Mouse (Mus musculus): ENCODE results near the gene Adprm. TPM values are rescaled to one million over a fixed set of nuclear protein-coding genes. Genes with fewer than 3 reads are reported as not detected.

Gene Adprm
- polyA plus RNA-seq, 1 experiment from 2014 or later, result 24.0 TPM

DNA sequence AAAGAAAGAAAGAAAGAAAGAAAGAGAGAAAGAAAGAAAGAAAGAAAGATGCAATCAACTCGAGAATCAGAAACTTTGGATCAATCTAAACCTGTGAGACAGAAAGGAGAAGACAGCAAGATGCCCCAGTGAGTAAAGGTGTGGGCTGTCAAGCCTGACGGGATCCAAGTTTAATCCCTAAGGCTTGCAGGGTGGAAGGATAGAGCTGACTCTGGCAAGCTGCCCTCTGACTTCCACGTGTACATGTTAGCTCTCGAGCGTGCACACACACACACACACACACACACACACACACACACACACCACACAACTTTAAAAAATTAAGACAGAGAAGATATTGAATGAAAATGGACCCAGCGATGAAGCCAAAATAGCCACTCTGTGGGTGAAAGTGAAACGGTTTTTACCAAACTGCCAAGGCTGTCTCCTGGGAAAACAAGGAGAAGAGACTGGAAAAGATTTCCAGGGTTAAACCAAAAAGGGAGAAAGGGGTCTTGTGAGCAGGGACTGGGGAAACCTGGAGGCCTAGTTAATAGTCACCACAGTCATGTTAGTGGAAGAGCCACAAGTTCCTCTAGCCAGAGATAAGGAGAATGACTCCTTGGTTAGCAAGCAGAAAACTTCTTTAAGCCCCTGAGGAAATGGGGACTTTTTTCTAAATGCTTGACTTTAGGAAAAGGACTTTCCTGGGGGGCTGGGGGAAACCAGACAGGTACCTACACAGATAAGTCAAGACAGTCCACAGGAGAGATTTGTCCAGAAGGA is 32.5 kb downstream of the Adprm start:
- H3K27ac ChIP-seq, result 0 out of 2 replicates have a peak overlapping the region, but pooled peaks have one; percentile 33
- no peaks in the 10 kb centered on the region for H3K27me3 ChIP-seq (replicated peaks)
- 51% methylated on average over 7 of the region's 7 CpGs for WGBS
- no peak overlapping the region for H3K9ac ChIP-seq
- no peaks in the 10 kb centered on the region for H3K36me3 ChIP-seq
- ATAC-seq (ENCODE audit: insufficient read depth, low FRiP score, low read depth), result no peak
- no peak overlapping the region for H3K4me2 ChIP-seq
- H3K4me1 ChIP-seq, result peaks cover 6% of the 10 kb centered on the region; the same call in 1 of the 2 replicates
- no peaks in the 10 kb centered on the region for H3K9me3 ChIP-seq
- H3K4me3 ChIP-seq (replicated peaks), result no peak overlapping the region

GRCm38 (mm10) chr11:67017801-67018591 is 34.4 kb downstream of the Adprm start:
- Histone ChIP-seq H3K4me1 (peaks cover 6% of the 10 kb centered on the region; the same call in 1 of the 2 replicates), H3K9ac (no peak overlapping the region), H3K9me3 (no peaks in the 10 kb centered on the region), H3K4me3 (replicated peaks) (no peak overlapping the region), H3K27ac (peak overlapping the region; percentile 78), H3K36me3 (no peaks in the 10 kb centered on the region), H3K27me3 (replicated peaks) (no peaks in the 10 kb centered on the region), H3K4me2 (peak overlapping the region; percentile 35)
- 11% methylated on average over 12 of the region's 12 CpGs for WGBS
- peak; percentile 84 for ATAC-seq (ENCODE audit: insufficient read depth, low FRiP score, low read depth)

GRCm38 (mm10) chr11:67011635-67012034 is 40.8 kb downstream of the Adprm start:
- H3K27ac ChIP-seq, result no peak overlapping the region
- WGBS, result 51% methylated on average over 4 of the region's 4 CpGs

GRCm38 (mm10) chr11:67010430-67010829 is 42.0 kb downstream of the Adprm start:
- H3K4me2 ChIP-seq, result no peak overlapping the region
- H3K4me3 ChIP-seq (replicated peaks), result no peak overlapping the region
- no peak overlapping the region for H3K9ac ChIP-seq
- 4% methylated on average over 8 of the region's 8 CpGs for WGBS
- H3K27me3 ChIP-seq (replicated peaks), result no peaks in the 10 kb centered on the region
- H3K4me1 ChIP-seq, result no peaks in the 10 kb centered on the region
- H3K27ac ChIP-seq, result no peak overlapping the region; the same call in 1 of the 2 replicates
- no peak for ATAC-seq (ENCODE audit: insufficient read depth, low FRiP score, low read depth)
- no peaks in the 10 kb centered on the region for H3K9me3 ChIP-seq
- H3K36me3 ChIP-seq, result no peaks in the 10 kb centered on the region

More at GRCm38 (mm10) chr11:67011635-67012034, 40.8 kb downstream of the Adprm start:
- no peak overlapping the region for H3K4me3 ChIP-seq (replicated peaks)
- ATAC-seq (ENCODE audit: insufficient read depth, low FRiP score, low read depth), result no peak
- no peaks in the 10 kb centered on the region for H3K27me3 ChIP-seq (replicated peaks)
- H3K4me2 ChIP-seq, result no peak overlapping the region
- no peak overlapping the region for H3K9ac ChIP-seq
- H3K4me1 ChIP-seq, result no peaks in the 10 kb centered on the region
- no peaks in the 10 kb centered on the region for H3K9me3 ChIP-seq
- no peaks in the 10 kb centered on the region for H3K36me3 ChIP-seq

DNA sequence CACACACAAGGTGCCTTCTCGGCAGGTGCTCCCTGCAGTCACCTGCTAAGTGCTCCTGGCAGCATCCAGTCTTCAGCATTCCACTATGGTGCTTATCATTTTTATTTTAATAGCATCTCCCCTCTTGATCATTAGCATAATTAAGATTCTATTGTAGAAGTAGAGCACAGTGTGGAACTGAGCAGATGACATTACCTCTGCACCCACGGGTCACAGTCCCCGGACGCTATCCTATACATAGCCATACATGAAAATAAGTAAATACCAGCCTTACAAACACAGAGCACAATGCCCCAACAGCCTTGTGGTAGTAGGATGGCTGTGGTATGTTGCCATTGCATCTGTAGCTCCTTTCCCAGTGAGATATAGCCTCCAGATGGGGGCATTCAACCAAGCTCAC is 43.9 kb downstream of the Adprm start:
- H3K27me3 ChIP-seq (replicated peaks), result no peaks in the 10 kb centered on the region
- ATAC-seq (ENCODE audit: insufficient read depth, low FRiP score, low read depth), result no peak
- H3K4me2 ChIP-seq, result no peak overlapping the region
- no peak overlapping the region for H3K4me3 ChIP-seq (replicated peaks)
- no peak overlapping the region for H3K9ac ChIP-seq
- H3K4me1 ChIP-seq, result no peaks in the 10 kb centered on the region
- H3K36me3 ChIP-seq, result no peaks in the 10 kb centered on the region
- 85% methylated on average over 4 of the region's 4 CpGs for WGBS
- H3K27ac ChIP-seq, result no peak overlapping the region
- H3K9me3 ChIP-seq, result no peaks in the 10 kb centered on the region

GRCm38 (mm10) chr11:67007961-67008360 is 44.4 kb downstream of the Adprm start:
- H3K9ac ChIP-seq, result no peak overlapping the region
- H3K27me3 ChIP-seq (replicated peaks), result no peaks in the 10 kb centered on the region
- H3K4me3 ChIP-seq (replicated peaks), result no peak overlapping the region
- no peaks in the 10 kb centered on the region for H3K36me3 ChIP-seq
- no peak for ATAC-seq (ENCODE audit: insufficient read depth, low FRiP score, low read depth)
- no peak overlapping the region for H3K27ac ChIP-seq
- H3K9me3 ChIP-seq, result no peaks in the 10 kb centered on the region
- WGBS, result 81% methylated on average over 8 of the region's 8 CpGs
- H3K4me1 ChIP-seq, result no peaks in the 10 kb centered on the region
- H3K4me2 ChIP-seq, result no peak overlapping the region

- WGBS, result 51% methylated on average over 2 of the region's 2 CpGs
These were observed 49.5 kb downstream of the Adprm start for GRCm38 (mm10) chr11:67002911-67003310.

GRCm38 (mm10) chr11:67001717-67002116 is 50.7 kb downstream of the Adprm start:
- Histone ChIP-seq H3K27me3 (replicated peaks) (no peaks in the 10 kb centered on the region), H3K9ac (no peak overlapping the region), H3K9me3 (no peaks in the 10 kb centered on the region), H3K4me1 (no peaks in the 10 kb centered on the region), H3K4me3 (replicated peaks) (no peak overlapping the region), H3K4me2 (no peak overlapping the region), H3K27ac (no peak overlapping the region), H3K36me3 (no peaks in the 10 kb centered on the region)
- 45% methylated on average over 1 of the region's 1 CpGs for WGBS
- ATAC-seq (ENCODE audit: insufficient read depth, low FRiP score, low read depth), result no peak

More at GRCm38 (mm10) chr11:67002911-67003310, 49.5 kb downstream of the Adprm start:
- ATAC-seq (ENCODE audit: insufficient read depth, low FRiP score, low read depth), result no peak
- Histone ChIP-seq H3K4me1 (no peaks in the 10 kb centered on the region), H3K9ac (no peak overlapping the region), H3K4me2 (no peak overlapping the region), H3K9me3 (no peaks in the 10 kb centered on the region), H3K4me3 (replicated peaks) (no peak overlapping the region), H3K36me3 (no peaks in the 10 kb centered on the region), H3K27me3 (replicated peaks) (no peaks in the 10 kb centered on the region), H3K27ac (no peak overlapping the region)

- Histone ChIP-seq H3K9ac (no peak overlapping the region), H3K4me2 (no peak overlapping the region), H3K4me1 (no peaks in the 10 kb centered on the region), H3K27ac (no peak overlapping the region), H3K27me3 (replicated peaks) (no peaks in the 10 kb centered on the region), H3K4me3 (replicated peaks) (no peak overlapping the region), H3K36me3 (no peaks in the 10 kb centered on the region), H3K9me3 (no peaks in the 10 kb centered on the region)
- ATAC-seq (ENCODE audit: insufficient read depth, low FRiP score, low read depth), result no peak
- WGBS, result 70% methylated on average over 4 of the region's 4 CpGs
These were observed 51.7 kb downstream of the Adprm start for GRCm38 (mm10) chr11:67000671-67001070.

DNA sequence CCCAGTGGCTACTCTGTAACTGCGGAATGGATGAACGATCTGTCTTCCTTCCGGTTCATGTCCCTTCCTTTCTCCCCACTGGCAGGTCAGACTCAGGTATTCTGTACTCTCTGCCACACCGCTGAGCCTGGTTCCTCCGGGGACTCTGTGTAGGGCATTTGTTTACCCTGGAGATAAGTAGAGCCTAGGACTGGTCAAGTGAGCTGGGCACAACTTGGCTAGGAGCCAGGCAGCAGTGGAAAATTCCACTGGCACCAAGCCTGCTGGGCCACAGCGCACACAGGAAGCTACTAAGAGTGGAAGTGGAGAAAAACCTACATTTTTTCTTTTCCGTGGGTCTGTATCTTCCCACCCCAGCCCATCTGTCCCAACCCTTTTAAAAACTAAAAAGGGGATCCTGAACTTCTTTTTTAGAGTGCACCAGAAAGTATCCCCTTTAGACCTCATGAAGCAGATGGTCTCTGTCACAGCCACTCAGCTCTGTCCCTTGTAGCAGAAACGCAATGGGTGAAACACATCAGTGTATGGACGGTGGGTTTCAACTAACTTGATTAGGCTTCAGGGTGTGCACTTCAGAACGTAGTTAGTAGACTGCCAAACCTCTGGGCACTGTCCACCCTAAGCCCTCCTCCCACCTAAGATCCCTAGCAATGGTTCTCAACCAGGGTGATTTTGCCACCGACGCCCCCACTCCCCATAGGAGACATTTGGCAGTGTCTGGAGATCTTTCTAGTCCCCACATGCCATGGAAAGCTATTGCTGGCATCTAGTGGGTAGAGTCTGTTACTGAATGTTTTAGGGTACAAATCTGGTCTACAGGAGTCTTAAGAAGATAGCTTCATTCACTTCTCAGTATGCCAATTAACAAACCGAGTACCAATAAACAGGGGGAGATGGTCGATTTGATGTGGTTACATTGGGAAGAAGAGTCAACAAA is 53.7 kb downstream of the Adprm start:
- WGBS, result 63% methylated on average over 14 of the region's 14 CpGs
- peak; percentile 92 for ATAC-seq (ENCODE audit: insufficient read depth, low FRiP score, low read depth)

DNA sequence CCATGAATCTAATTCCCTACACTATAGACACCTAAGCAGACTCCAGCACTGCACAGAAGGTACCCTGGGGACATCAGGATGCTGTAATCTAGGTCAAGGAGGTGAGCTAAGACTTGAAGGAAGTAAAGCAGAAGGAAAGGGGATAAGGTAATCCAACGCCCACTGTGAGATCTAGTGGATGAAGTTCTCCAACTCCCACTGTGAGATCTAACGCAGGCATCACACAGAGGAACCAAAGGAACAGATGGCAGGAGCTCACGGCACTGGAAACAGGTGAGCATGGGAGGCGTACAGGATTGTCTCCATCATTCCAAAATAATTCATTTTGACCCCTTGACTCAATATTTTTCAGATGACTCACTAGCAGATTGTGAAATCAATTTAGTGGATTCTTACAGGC is 55.9 kb downstream of the Adprm start:
- no peak overlapping the region for H3K9ac ChIP-seq
- ATAC-seq (ENCODE audit: insufficient read depth, low FRiP score, low read depth), result no peak
- 76% methylated on average over 4 of the region's 4 CpGs for WGBS
- no peak overlapping the region for H3K4me3 ChIP-seq (replicated peaks)
- H3K4me2 ChIP-seq, result no peak overlapping the region
- no peaks in the 10 kb centered on the region for H3K27me3 ChIP-seq (replicated peaks)
- H3K4me1 ChIP-seq, result no peaks in the 10 kb centered on the region
- no peaks in the 10 kb centered on the region for H3K36me3 ChIP-seq
- no peak overlapping the region for H3K27ac ChIP-seq
- H3K9me3 ChIP-seq, result no peaks in the 10 kb centered on the region

More for the DNA sequence above, 53.7 kb downstream of the Adprm start:
- H3K4me2 ChIP-seq, result no peak overlapping the region
- H3K27ac ChIP-seq, result no peak overlapping the region; the same call in 1 of the 2 replicates
- no peaks in the 10 kb centered on the region for H3K27me3 ChIP-seq (replicated peaks)
- no peak overlapping the region for H3K9ac ChIP-seq
- H3K4me1 ChIP-seq, result no peaks in the 10 kb centered on the region
- no peak overlapping the region for H3K4me3 ChIP-seq (replicated peaks)
- no peaks in the 10 kb centered on the region for H3K9me3 ChIP-seq
- H3K36me3 ChIP-seq, result no peaks in the 10 kb centered on the region

Data from stomach, embryonic 15.5 days (tissue).